Mouse (Mus musculus) 3T3-L1 (cell line): ENCODE data around the gene Mapk8.
"Not testable (repeated sequence)": the region's sequence is repeated elsewhere in the genome, so short reads cannot be mapped to it uniquely, and the experiment has no call there.

Source experiments
- DNase-seq: peaks from one replicate; pipeline ENCODE4 v3.0.0-alpha.2; 2015; ENCODE audit warnings: low read depth, low spot score

The Mapk8 gene

DNA sequence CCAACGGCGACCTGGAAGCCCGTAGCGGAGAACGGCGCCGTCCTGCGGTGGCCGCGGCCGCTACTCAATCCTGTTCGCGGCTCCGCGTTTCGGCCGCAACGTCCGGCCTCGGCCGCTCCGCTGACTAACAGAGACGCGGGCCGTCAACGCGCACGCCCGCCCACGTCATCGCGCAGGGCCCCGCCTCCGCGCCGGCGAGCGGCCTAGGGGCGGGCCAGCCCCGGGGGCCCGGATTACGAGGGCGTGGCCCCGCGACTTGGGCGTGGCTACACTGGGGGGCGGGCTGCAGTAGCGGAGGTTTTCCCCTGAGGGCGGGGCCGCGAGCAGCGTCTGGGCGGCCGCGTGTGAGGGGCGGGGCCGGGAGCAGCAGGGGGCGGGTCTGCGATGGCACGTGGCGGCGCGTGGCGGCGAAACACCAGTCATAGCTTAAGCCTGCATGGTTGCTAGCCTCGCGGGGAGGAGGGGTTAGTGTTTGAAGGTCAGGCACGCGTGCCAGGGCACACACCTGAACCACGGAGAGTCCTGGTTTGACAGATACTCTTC is at the start of gene Mapk8:
Gene Mapk8 (minus strand): TSS at position 132 of the 543 bp plus-strand sequence.
- peak; percentile 85 for DNase-seq

DNA sequence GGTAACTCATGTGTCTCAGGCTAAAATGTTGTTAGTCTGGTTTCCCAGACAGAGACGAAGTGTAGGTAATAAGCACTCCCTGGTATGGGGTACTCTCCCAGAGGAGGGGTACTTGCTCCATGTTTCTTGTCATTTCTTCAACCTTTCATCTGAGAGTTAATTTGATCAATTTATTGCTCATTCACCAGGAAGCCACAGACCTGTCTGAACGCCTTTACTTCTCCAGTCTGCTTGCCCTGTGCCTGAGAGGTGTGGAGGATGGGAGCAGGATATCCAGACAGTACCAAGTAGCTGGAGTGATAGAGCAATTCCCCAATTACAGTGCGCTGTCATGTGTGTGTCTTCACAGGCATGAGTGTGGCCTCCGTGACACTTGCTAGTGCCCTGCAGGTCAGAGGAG is 48.3 kb upstream of the Mapk8 start:
- no peak for DNase-seq

DNA sequence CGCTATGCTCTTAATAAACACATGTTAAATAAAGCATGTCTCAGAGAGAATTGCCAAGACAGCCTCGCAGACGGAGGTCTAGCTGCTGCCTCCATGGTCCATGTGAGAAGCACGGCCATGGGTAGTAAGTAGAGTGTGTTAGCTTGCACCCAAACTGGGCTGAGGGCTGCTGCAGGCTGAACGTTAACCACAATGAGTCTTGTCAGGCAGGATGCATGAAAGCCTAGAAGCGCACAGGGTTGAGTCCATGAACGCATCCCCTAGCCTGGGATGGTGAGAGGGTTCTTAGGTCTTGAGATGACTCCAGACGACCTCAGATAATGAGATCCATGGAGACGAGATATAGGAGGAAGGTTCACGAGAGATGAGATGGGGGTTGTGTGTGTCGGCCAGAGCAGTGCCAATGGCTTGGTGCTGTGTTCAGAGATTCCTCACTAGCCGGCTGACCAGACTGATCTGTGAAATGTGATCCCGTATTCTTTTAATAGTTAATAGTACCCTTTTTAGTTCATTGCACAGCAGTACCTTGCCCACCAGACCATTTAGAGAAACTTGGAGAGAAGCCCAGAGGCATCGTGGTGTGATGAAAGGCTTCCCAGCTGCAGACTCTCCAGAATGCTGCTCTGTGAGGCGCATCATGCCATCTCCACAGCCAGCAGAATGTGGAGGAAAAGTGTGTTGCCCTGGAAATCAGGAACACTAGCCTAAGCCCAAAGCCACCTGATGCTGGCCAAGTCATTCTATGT is 41.0 kb upstream of the Mapk8 start:
- no peak for DNase-seq

DNA sequence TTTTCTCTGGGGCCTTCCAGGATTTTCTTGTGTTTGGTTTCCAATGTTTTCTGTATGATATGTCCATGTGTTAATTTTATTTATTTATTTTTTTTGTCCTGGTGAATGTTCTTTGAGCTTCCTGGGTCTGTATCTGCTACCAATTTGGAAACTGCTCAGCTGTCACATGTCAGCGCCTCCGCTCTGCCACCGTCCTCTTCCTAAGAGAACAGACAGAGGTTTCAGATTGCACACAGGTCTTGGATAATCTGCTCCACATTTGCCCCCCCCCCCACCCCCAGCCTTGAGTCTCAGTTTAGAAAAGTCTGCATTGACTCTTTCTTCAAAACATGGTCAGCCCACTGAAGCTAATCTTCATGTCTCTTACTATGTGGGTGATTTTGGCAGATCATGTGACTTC is 35.0 kb upstream of the Mapk8 start:
- DNase-seq, result no peak

DNA sequence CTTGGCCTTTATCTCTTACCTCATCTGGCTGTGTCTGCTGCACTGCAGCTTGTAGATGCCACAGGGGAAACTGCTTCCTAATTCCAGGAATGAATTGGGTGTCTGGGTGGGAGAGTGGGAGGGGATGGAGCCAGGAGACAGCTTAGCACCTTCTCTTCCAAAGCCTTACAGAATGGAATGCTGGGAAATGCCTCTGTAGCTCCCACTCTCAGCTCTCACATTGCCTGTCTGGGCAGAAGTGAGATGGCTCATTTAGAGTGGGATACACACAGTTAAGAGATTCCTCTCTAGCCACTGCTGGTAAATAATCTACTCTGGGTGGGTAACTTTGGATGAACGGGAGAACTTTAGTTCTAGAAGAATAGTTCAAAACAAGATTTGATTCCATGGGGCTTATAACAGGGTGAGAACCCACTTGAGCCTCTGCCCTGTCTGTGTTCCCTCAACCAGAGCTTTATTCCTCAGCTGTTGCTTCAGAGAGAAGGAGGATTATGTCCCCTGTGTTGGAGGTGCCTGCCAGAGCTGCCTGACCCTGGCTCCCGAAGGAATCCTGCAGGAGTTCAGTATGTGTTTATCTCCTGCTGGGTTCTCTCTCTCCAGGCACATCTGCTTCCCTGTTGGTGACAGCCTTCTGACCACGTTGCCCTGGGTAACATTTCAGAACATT is 29.3 kb upstream of the Mapk8 start:
- DNase-seq, result no peak

DNA sequence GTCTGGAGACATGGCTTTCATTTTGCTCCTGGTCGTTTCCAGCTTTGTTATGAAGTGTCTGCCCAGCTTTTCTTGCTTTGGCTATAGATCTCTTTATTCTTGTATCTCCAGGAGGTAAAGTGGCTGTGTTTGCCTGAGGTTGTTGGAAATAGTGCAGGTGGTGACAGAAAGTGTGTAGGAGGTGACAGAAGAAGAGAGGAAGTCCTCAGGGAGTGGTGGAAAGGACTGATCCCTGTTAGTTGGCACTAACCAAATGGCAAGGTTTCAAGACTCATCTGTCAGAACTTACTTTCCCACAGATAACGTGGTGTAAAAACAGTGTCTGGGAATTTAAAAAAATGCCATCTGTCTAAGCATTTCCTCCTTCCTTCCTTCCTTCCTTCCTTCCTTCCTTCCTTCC is 27.5 kb upstream of the Mapk8 start:
- no peak for DNase-seq

DNA sequence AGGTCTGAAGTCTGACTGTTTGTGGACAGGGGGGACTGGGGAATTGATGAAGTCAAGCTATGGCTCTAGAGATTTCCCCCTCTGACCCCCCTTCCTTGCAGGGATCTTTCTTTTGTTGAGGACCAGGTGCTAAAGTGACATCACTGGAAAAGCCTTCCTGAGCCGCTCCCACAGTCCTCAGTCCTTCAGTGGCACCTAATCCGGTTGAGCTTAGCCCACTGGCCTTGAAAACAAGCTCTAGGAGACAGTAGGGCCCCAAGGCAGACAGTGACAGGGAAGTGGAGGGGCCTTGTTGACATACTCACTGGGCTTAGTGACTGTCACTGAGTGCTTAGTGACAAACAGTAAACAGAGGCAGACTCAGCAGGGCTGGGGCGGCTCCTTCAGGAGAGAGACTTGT is 24.4 kb upstream of the Mapk8 start, which contains the start of gene Frmpd2:
Gene Frmpd2 (plus strand): TSS at position 366 of the 400 bp plus-strand sequence.
- no peak for DNase-seq

DNA sequence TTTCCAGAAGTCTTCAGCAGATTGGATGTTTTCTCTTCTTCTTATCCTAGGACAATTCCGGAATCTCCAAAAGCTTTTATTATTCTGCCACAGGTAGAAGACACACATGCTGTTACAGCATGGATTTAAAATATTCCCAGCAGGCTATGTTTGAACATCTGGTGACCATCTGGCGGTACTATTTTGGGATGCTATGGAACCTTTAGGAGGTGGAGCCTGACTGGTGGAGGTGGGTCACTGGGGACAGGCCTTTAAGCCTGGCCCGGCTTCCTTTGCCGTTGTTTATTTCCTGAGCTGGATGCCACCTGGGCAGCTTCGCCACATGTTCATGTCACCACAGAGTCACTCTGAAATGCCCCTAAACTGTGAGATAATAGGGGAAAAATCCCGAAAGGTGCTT is 20.8 kb upstream of the Mapk8 start:
- peak; percentile 9 for DNase-seq

DNA sequence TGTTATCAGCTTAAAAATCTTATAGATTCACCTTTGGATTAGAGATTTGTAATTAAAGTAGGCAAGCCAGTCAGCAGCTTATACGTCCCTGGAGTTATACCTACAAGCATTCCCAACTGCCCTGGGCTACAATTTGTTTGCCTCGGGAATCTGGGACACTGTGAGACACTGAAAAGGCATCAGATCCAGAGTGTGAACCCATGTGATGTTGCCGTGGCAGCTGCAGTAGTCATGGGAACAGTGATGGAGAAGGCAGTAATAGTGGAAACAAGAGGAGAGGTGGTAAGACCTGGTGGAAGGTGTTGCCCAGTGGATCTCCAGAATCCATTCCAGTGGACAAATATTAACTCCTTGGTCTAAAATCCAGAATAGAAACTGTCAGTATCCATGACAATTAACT is 16.7 kb upstream of the Mapk8 start:
- DNase-seq, result no peak

DNA sequence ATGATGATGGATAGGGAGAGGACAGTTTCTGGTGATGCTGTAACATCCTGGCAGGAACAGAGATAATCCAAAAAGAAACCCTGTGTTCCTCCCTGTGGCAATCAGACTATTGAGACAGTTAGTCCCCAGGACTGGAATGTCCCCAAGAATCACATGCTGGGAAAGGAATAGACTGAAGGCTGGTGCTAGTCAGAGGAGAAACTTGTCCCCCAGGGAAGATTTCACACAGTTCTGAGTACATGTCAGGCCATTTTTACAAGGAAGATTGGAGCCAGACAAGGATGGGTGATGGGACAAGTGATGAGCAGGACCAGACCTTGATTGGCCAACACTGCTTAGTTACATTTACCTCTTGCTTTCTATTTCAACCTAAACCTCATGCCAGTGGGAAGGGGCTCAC is 3.4 kb upstream of the Mapk8 start:
- DNase-seq, result no peak

DNA sequence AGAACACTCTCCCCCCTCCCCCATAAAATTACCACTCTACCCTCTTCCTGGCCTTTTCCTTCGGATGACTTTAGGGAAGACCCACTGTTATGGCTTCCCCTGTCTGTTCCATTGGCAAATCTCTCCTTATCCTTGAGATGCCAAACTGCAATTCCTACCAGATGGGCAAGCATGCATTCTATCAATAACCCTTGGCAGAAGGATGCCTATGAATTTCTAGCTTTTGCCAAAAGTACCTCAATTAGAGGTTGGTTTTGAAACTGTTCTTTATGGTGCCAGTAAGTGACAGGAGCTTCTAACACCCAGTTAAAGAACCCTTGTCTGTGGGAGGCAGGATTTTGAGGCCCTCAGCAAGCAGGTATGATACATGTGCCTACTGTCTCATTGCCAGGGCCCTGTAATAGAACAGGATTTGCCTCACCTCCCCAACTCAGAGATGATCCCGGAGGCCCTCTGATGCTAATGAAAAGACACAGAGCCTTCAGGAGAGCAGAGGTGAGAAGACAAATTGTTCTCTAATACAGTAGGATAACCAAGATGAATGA is 2.4 kb upstream of the Mapk8 start:
- DNase-seq, result no peak

DNA sequence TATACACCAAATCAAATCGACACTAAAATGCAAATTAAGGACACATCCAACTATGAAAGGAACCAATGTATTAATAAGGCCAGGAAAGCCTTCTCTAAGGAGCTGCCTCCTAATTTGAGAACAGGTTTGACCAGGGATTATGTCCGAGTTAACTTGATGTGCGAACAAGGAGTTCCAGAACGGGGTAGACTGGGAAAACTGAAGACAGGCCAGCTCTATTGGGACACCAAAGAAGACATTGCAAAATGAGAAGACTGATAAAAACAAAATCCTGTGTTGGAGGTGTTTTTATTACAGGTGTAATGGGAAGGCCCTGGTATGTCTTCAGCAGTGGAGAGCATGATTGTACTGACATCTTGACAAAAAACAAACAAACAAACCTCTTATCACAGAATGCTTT is 1.3 kb upstream of the Mapk8 start:
- no peak for DNase-seq

DNA sequence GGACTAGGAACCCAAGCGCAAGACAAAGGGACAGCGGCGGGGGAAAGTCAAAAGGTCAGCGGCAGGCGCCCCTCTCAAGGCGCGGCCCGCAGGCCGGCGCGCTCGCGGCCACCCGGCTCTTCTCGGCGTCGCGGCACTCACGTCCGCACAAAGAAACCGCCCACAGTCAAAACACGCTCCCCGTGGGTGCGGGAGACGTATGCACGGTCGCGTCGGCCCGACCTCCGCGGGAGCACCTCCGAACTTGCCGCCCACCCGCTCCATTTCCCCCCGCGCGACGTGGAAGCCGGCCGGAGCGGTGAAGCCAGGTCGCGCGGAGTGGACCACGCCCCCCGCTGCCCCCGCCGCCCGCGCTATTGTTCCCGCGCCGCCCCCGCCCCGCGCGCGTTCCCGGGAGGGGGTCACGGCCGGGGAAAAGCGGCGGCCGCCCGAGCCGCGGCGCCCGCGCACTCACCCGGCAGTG is 366 bp downstream of the Mapk8 start:
- peak; percentile 29 for DNase-seq

DNA sequence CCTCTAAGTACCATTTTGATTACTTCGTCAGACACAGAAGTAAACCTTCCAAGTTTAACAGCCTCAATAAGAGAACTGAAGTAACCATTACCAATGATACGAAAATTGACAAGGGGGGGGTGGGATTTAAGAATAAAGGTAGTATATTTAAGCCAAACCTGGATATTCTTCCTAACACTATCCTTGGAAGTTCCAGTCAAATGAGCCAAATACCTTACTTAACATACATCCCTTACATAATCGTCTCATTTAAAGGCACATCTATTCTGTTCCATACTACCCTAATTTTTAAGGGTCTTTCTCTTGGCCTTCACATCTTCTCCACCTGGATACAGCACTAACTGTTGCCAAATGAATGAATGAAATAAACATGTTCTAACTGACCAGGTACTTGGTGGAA is 996 bp downstream of the Mapk8 start:
- no peak for DNase-seq

DNA sequence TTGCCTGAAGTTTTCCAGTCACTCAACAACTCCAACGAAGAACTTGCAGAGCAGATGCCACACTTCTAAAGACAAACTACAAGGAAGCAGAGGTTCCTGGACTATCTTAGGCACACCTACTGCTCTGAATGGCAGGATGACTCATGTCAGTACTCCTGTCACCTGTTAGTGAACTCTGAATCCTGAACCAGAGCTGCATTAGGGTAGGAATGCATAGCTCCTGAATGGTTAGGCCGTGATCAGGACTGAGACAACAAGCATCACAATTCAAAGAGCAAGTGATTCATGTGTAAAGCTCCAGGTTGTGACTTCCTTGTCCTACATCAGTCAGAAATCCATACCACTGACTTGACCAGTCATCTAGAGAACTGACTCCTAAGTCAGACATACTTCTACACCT is 3.2 kb downstream of the Mapk8 start:
- no peak for DNase-seq

DNA sequence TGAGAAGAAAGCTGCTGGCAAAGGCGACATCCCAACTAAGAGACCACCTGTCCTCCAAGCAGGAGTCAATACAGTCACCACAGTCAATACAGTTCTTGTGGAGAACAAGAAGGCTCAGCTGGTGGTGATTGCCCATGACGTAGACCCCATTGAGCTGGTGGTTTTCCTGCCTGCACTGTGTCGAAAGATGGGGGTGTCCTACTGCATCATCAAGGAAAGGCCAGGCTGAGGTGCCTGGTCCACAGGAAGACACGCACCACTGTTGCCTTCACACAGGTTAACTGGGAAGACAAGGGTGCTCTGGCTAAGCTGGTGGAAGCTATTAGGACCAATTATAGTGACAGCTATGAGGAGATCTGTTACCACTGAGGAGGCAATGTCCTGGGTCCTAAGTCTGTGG is 14.5 kb downstream of the Mapk8 start:
- DNase-seq, result not testable (repeated sequence)

DNA sequence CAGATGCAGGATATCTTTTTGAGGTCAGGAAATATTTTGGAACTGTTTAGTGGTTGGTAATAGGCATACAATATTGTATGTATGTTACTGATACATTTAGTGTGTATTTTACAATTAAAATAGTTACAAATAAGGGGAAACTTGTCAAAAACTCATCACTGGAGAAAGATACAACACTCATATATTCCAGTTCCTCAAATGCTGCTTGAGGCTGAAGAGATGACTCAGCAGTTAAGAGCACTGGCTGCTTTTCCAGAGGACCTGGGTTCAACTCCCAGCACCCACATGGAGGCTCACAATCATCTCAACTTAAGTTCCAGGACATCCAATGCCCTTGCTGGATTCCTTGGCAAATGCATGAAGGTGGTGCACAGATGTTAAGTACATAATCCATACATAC is 22.8 kb downstream of the Mapk8 start:
- no peak for DNase-seq

DNA sequence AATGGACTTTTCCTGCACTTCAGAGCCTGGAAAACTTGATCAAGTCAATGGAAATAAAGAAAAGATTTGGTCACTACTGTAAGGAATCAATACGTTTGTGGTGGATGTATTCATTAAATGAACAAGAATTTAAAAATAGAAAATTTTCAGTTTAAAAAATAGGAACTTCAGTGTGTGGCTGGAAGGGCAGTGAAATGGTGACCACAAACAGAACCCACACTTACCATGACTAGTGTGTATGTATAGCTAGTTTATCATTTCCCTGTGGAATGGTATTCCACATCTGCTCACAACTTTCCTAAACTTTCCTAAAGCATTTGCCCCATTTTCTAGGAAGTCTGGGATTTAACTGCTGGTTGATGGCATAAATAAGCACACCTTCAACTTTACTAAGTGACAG is 24.0 kb downstream of the Mapk8 start:
- no peak for DNase-seq

DNA sequence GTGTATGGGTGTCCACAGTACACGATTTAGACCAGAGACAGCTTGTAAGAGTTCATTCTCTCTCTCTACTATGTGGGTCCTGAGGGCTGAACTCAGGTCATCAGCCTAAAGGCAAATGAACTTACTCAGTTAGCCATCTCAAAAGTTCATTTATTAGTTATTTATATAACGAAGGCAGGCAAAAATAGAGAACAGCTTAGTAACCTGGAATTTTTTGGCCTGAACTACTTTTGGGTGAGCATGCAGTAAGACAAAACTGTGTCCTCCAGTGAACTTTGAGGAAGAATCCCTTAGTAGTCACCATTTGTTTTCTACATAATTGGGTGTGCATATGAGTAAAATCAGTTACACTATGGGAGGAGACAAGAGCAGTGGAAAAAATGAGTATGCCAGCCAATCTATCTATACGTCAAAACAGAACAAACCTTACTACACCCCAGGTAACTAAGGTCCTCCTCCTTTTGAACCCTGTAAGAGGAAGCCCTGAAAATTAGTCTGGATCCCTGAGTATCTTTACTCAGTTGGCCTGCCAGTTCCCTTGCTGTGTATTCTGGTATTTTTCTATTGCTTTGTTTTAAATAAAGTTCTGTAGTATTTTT is 28.5 kb downstream of the Mapk8 start:
- no peak for DNase-seq

DNA sequence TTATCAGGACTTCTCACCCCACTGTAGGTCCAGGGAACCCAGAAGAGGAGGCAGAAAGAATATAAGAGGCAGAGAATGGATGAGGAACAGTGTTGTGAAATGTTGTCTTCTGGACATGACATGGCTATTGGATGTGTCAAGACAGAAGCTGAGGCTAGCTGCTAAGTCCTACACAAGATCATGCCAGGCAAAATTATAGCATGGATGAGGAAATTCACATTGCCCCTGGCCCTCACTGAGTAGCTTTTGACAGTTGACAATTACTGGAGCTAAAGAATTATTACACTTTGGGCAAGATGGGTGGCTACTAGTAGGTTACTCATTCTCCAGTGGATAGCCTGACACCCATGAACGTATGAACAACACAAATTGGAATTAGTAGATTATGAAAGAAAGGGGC is 31.2 kb downstream of the Mapk8 start:
- no peak for DNase-seq

DNA sequence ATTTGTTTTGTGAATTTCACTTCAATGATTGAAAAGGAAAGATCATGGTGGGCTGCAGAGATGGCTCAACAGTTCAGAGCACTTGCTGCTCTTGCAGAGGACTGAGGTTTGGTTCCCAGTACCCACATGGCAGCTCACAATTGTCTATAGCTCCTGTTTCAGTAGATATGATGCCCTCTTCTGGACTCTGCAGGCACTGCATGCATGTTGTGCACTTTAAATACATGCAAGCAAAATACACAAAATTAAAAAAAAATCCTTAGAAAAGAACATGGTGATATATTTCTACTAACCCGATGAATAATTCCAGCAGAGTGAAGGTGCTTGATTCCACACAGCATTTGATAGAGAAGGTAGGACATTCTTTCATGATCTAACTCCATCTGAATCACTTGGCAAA is 44.6 kb downstream of the Mapk8 start:
- DNase-seq, result peak; percentile 24

DNA sequence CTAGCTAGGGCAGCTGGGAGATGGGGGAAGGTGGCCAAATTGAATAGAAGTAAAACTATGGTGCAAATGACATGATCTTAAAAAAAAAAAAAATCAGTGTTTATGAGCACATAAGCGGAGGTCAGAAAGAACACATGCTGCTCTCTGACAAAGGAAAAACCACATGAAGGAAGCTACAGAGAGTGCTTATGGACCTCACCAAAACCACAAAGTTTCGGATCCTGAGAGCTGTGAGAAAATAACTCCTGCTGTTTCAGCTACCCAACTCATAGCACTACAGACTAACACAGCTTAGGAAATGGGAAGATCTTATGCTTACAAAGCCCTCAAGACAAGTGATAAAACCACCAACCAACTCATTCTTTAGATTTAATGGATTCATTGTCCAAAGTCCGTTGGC is 46.9 kb downstream of the Mapk8 start:
- no peak for DNase-seq
